Mouse (Mus musculus): ENCODE results near the gene Strn.
"Not testable (repeated sequence)": the region's sequence is repeated elsewhere in the genome, so short reads cannot be mapped to it uniquely, and the experiment has no call there.

The Strn gene

GRCm38 (mm10) chr17:78708422-78708821, 28.6 kb downstream of the Strn start:
- no peak for DNase-seq (ENCODE audit: low read depth)

- no peak for DNase-seq (ENCODE audit: low read depth)
Observed at GRCm38 (mm10) chr17:78702988-78703387, 34.0 kb downstream of the Strn start.

GRCm38 (mm10) chr17:78698965-78699364, 38.0 kb downstream of the Strn start:
- no peak for DNase-seq (ENCODE audit: low read depth)

GRCm38 (mm10) chr17:78697462-78697861, 39.5 kb downstream of the Strn start:
- no peak for DNase-seq (ENCODE audit: low read depth)

GRCm38 (mm10) chr17:78696922-78697321, 40.1 kb downstream of the Strn start:
- no peak for DNase-seq (ENCODE audit: low read depth)

GRCm38 (mm10) chr17:78689231-78689630, 47.8 kb downstream of the Strn start:
- DNase-seq (ENCODE audit: low read depth) = not testable (repeated sequence)

GRCm38 (mm10) chr17:78687971-78688370, 49.0 kb downstream of the Strn start:
- DNase-seq (ENCODE audit: low read depth) = no peak

GRCm38 (mm10) chr17:78685004-78685403, 52.0 kb downstream of the Strn start:
- no peak for DNase-seq (ENCODE audit: low read depth)

- no peak for DNase-seq (ENCODE audit: low read depth)
Observed at GRCm38 (mm10) chr17:78682351-78682750, 54.6 kb downstream of the Strn start.

GRCm38 (mm10) chr17:78679503-78679902, 57.5 kb downstream of the Strn start:
- DNase-seq (ENCODE audit: low read depth) = no peak

- DNase-seq (ENCODE audit: low read depth) = no peak
Observed at GRCm38 (mm10) chr17:78676813-78677212, 60.2 kb downstream of the Strn start.

GRCm38 (mm10) chr17:78664962-78665545, 71.9 kb downstream of the Strn start:
- no peak for DNase-seq (ENCODE audit: low read depth)

GRCm38 (mm10) chr17:78654841-78655240, 82.2 kb downstream of the Strn start:
- DNase-seq (ENCODE audit: low read depth) = no peak

GRCm38 (mm10) chr17:78643853-78644475, 93.0 kb downstream of the Strn start:
- DNase-seq (ENCODE audit: low read depth) = no peak

GRCm38 (mm10) chr17:78642259-78642658, 94.7 kb downstream of the Strn start:
- no peak for DNase-seq (ENCODE audit: low read depth)

GRCm38 (mm10) chr17:78640387-78640786, 96.6 kb downstream of the Strn start:
- DNase-seq (ENCODE audit: low read depth) = no peak

- no peak for DNase-seq (ENCODE audit: low read depth)
Observed at GRCm38 (mm10) chr17:78639099-78639498, 97.9 kb downstream of the Strn start.

GRCm38 (mm10) chr17:78637140-78637539, 99.9 kb downstream of the Strn start:
- DNase-seq (ENCODE audit: low read depth) = no peak

- DNase-seq (ENCODE audit: low read depth) = no peak
Observed at GRCm38 (mm10) chr17:78635616-78636015, 101.4 kb downstream of the Strn start.

GRCm38 (mm10) chr17:78624941-78625340, 112.1 kb downstream of the Strn start:
- no peak for DNase-seq (ENCODE audit: low read depth)

- no peak for DNase-seq (ENCODE audit: low read depth)
Observed at GRCm38 (mm10) chr17:78621863-78622262, 115.1 kb downstream of the Strn start.

GRCm38 (mm10) chr17:78620740-78621139, 116.3 kb downstream of the Strn start:
- DNase-seq (ENCODE audit: low read depth) = no peak

GRCm38 (mm10) chr17:78619981-78620380, 117.0 kb downstream of the Strn start:
- DNase-seq (ENCODE audit: low read depth) = no peak

- DNase-seq (ENCODE audit: low read depth) = no peak
Observed at GRCm38 (mm10) chr17:78618164-78618693, 118.8 kb downstream of the Strn start.
